Mouse (Mus musculus) embryonic facial prominence, embryonic 15.5 days (tissue): ENCODE measurements around the gene Thbs3. TPM values are rescaled to one million over a fixed set of nuclear protein-coding genes. Genes with fewer than 3 reads are reported as not detected.

Source experiments
- ATAC-seq: fragments of 200-750 bp; cut with Nextera tagmentation; 2 replicates; pipeline ENCODE4 v1.8.0; 2017; ENCODE audit warnings: low read depth, moderate TSS enrichment; ENCODE audit not compliant: insufficient number of reproducible peaks, low FRiP score, low TSS enrichment
- H3K27ac ChIP-seq: fragments of 300-500 bp; sonication (generic); replicated peaks from 2 replicates; pipeline ENCODE4 v1.5.1; 2015; ENCODE audit warnings: mild to moderate bottlenecking, inconsistent platforms
- H3K27me3 ChIP-seq: fragments of 300-500 bp; sonication (generic); 2 replicates; pipeline ENCODE4 v1.6.1; 2015; ENCODE audit warnings: inconsistent platforms
- H3K36me3 ChIP-seq: fragments of 300-500 bp; sonication (generic); 2 replicates; pipeline ENCODE4 v1.6.1; 2015; ENCODE audit warnings: mild to moderate bottlenecking, inconsistent platforms
- H3K4me1 ChIP-seq: fragments of 300-500 bp; sonication (generic); 2 replicates; pipeline ENCODE4 v1.6.1; 2015; ENCODE audit warnings: inconsistent platforms
- H3K4me2 ChIP-seq: fragments of 300-500 bp; sonication (generic); replicated peaks from 2 replicates; pipeline ENCODE4 v1.6.1; 2015; ENCODE audit warnings: mild to moderate bottlenecking, inconsistent platforms
- H3K4me3 ChIP-seq: fragments of 300-500 bp; sonication (generic); replicated peaks from 2 replicates; pipeline ENCODE4 v1.5.1; 2015; ENCODE audit warnings: mild to moderate bottlenecking, inconsistent platforms
- H3K9ac ChIP-seq: fragments of 300-500 bp; sonication (generic); 2 replicates; pipeline ENCODE4 v1.6.1; 2015; ENCODE audit warnings: inconsistent platforms
- H3K9me3 ChIP-seq: fragments of 300-500 bp; sonication (generic); replicated peaks from 2 replicates; pipeline ENCODE4 v1.6.1; 2016; ENCODE audit warnings: inconsistent platforms
- WGBS: fragments of 180-500 bp; shearing (Covaris S2); methylation state at CpG from one replicate; pipeline ENCODE4 v1.1.7; 2015; 5-methylcytosine and 5-hydroxymethylcytosine counted together
- polyA plus RNA-seq: library from polyadenylated mRNA; unstranded; fragments of >200 nt; fragmentation: Nextera tagmentation; extraction: Ambion mirVana; gene quantifications from 2 replicates; pipeline ENCODE4 v1.2.1, GENCODE M21; 2015

Thbs3 gene
- polyA plus RNA-seq, 1 experiment from 2014 or later: 59.7 TPM

DNA sequence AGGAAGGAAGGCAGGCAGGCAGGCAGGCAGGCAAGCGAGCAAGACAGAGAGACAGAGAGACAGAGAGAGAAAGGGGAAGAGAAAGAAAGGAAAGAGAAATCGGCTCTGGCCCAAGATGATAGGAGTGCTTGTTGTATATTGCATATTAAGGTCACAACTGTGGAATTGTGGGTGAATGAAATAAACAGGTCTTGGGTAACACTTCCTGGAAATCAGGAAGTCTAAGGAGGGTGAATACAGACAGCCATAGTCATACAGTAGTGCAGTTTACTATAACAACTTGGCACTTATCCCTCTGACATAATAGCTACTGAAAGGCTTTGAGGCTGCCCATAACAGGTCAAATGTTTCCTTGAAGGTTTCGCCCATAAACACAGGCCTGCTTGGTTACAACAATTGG, 15.1 kb upstream of the Thbs3 start:
- no peak overlapping the region for H3K4me3 ChIP-seq
- no peak for ATAC-seq
- no peak overlapping the region for H3K27ac ChIP-seq
- no peaks in the 10 kb centered on the region for H3K27me3 ChIP-seq
- H3K4me2 ChIP-seq: no peak overlapping the region
- no peak overlapping the region for H3K9ac ChIP-seq
- H3K9me3 ChIP-seq: no peaks in the 10 kb centered on the region
- peaks cover 19% of the 10 kb centered on the region for H3K4me1 ChIP-seq
- peaks cover 3% of the 10 kb centered on the region for H3K36me3 ChIP-seq
- WGBS: 81% methylated on average over 3 of the region's 3 CpGs

DNA sequence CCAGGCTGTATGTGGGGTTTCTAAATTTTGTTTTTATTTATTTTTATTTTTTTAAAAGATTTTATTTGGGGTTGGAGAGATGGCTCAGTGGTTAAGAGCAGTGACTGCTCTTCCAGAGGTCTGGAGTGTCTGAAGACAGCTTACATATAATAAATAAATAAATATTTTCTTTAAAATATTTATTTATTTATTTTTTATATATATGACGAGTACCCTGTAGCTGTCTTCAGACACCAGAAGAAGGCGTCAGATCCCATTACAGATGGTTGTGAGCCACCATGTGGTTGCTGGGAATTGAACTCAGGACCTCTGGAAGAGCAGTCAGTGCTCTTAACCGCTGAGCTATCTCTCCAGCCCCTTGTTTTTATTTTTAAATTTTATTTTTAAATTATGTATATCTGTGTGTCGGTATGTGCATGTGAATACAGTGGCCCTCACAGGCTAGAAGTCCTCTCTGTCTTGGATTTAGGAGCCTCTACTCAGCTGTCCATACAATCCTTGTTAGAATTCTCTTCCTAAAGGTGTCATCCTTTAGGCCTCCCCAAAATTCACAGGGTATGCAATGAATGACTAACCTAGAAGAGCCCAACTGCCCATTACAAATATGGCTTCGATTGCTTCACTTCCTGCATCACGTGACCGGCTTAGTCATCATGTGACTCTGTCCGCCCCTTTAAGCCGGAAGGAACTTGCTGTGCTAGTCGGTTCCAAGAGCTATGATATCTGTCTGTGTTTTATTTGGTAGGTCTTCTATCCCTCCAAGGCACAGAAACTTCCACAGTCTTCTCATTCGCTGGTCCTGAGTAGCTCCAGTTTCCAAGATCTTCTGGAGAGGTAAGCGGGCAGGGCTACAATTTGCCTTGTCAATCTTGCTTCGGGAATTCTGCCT, 12.5 kb upstream of the Thbs3 start, which contains the start of gene Gba:
TSS of gene Gba (plus strand) at position 676 of the 889 bp plus-strand sequence.
- 25% methylated on average over 13 of the region's 13 CpGs for WGBS
- Histone ChIP-seq H3K27ac (0 out of 2 replicates have a peak within 1 kb of the TSS, but pooled peaks have one; percentile 18), H3K4me2 (peak within 1 kb of the TSS; percentile 58), H3K4me1 (peaks cover 6% of the 10 kb centered on the region), H3K9ac (peak within 1 kb of the TSS; percentile 33), H3K27me3 (no peaks in the 10 kb centered on the region), H3K4me3 (peak within 1 kb of the TSS; percentile 58), H3K36me3 (peaks cover 30% of the 10 kb centered on the region), H3K9me3 (no peaks in the 10 kb centered on the region)
- peak; percentile 78 for ATAC-seq

- Histone ChIP-seq H3K9ac (peak overlapping the region; percentile 33), H3K27me3 (no peaks in the 10 kb centered on the region), H3K27ac (0 out of 2 replicates have a peak overlapping the region, but pooled peaks have one; percentile 18), H3K4me1 (peaks cover 6% of the 10 kb centered on the region), H3K4me2 (peak overlapping the region; percentile 58), H3K9me3 (no peaks in the 10 kb centered on the region), H3K36me3 (peaks cover 36% of the 10 kb centered on the region), H3K4me3 (peak overlapping the region; percentile 58)
- 32% methylated on average over 5 of the region's 5 CpGs for WGBS
- ATAC-seq: no peak
These were observed 11.9 kb upstream of the Thbs3 start for GRCm38 (mm10) chr3:89203142-89203514.

GRCm38 (mm10) chr3:89206079-89206478, 8.9 kb upstream of the Thbs3 start:
- H3K4me2 ChIP-seq: no peak overlapping the region
- H3K4me1 ChIP-seq: peaks cover 14% of the 10 kb centered on the region
- ATAC-seq: no peak
- H3K9me3 ChIP-seq: no peaks in the 10 kb centered on the region
- H3K27me3 ChIP-seq: no peaks in the 10 kb centered on the region
- H3K9ac ChIP-seq: no peak overlapping the region
- H3K36me3 ChIP-seq: peaks cover 65% of the 10 kb centered on the region
- H3K4me3 ChIP-seq: no peak overlapping the region
- 90% methylated on average over 7 of the region's 7 CpGs for WGBS
- no peak overlapping the region for H3K27ac ChIP-seq

GRCm38 (mm10) chr3:89206695-89207094, 8.3 kb upstream of the Thbs3 start:
- ATAC-seq: no peak

DNA sequence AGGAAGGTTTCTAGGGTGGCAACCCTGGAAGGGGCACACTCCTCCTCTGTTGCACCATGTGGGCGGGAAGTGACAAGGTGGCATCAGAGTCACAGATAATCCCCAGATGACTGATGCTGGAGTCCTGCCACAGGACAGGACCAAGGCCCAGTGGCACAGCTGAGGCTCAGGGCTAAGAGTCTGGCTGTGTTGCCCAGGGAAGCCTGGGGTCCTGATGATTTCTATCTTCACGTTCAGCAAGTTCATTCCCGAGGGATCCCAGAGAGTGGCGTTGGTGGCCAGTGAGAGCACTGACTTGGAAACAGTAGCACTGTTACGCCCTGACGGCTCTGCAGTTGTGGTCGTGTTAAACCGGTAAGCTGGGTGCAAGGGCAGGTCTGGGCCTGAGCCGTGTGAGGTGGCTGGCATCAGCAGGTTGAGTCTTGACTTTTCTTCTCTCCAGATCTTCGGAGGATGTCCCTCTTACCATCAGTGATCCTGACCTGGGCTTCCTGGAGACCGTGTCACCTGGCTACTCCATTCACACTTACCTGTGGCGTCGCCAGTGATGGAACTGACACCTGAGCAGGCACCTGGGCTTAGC, 6.8 kb upstream of the Thbs3 start:
- H3K9ac ChIP-seq: no peak overlapping the region
- H3K4me2 ChIP-seq: no peak overlapping the region
- H3K36me3 ChIP-seq: peaks cover 65% of the 10 kb centered on the region
- no peaks in the 10 kb centered on the region for H3K27me3 ChIP-seq
- 74% methylated on average over 13 of the region's 13 CpGs for WGBS
- H3K4me1 ChIP-seq: peaks cover 27% of the 10 kb centered on the region
- H3K9me3 ChIP-seq: no peaks in the 10 kb centered on the region
- ATAC-seq: no peak
- 0 out of 2 replicates have a peak overlapping the region, but pooled peaks have one; percentile 23 for H3K27ac ChIP-seq
- H3K4me3 ChIP-seq: no peak overlapping the region

More at GRCm38 (mm10) chr3:89206695-89207094, 8.3 kb upstream of the Thbs3 start:
- Histone ChIP-seq H3K4me2 (no peak overlapping the region), H3K4me1 (peaks cover 20% of the 10 kb centered on the region), H3K4me3 (no peak overlapping the region), H3K27ac (no peak overlapping the region), H3K9ac (no peak overlapping the region), H3K9me3 (no peaks in the 10 kb centered on the region), H3K27me3 (no peaks in the 10 kb centered on the region), H3K36me3 (peaks cover 65% of the 10 kb centered on the region)
- 70% methylated on average over 2 of the region's 2 CpGs for WGBS

DNA sequence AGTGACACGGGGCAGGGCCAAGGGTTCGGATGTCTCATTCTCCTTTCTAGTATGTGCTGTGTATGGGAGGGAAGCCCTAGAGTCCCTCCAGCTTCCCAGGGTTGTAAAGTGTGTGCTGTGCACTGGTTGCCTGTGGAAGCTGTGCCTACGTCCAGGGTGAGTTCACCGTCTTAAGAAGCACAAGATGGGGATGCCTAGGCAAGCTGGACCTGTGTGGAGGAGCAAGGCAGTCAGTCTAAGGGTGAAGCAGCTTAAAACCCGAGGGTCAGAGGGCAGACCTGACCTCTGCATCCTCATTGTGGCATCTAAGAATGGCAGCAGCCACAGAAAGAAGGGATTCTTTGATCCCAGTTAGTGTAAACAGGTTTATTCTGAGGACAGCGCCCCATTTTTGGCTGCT, 6.2 kb upstream of the Thbs3 start:
- 80% methylated on average over 6 of the region's 6 CpGs for whole genome bisulfite sequencing
- Histone ChIP-seq H3K4me1 (peaks cover 24% of the 10 kb centered on the region), H3K36me3 (peaks cover 65% of the 10 kb centered on the region), H3K4me2 (no peak overlapping the region), H3K4me3 (no peak overlapping the region), H3K27ac (0 out of 2 replicates have a peak overlapping the region, but pooled peaks have one; percentile 23), H3K9me3 (no peaks in the 10 kb centered on the region), H3K27me3 (no peaks in the 10 kb centered on the region), H3K9ac (no peak overlapping the region)
- ATAC-seq: no peak

DNA sequence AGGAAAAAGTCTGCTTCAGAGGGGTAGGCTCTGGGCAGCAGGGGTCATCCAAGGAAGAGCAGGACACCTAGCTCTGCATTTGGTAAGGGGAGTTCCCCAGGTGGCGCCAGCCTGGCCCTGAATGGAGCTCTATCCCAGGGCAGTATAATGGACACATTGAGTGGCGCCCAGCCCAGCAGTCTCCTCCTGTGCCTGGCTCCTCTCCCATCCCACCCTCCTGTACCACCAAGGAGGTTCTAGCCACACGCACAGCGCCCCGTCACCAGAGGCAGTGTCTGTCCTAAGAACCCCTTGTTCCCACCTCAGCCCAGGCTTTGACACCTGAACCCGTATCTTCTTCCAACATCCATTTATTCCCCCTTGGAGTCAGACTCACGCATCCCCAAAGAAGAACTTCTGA, 5.2 kb upstream of the Thbs3 start:
- Histone ChIP-seq H3K27ac (peak overlapping the region; percentile 56; the same call in 1 of the 2 replicates), H3K4me3 (no peak overlapping the region), H3K4me2 (no peak overlapping the region), H3K27me3 (no peaks in the 10 kb centered on the region), H3K36me3 (peaks cover 63% of the 10 kb centered on the region), H3K9ac (no peak overlapping the region), H3K9me3 (no peaks in the 10 kb centered on the region), H3K4me1 (peaks cover 29% of the 10 kb centered on the region)
- ATAC-seq: no peak
- WGBS: 88% methylated on average over 7 of the region's 7 CpGs

GRCm38 (mm10) chr3:89210162-89210561, 4.8 kb upstream of the Thbs3 start:
- no peak overlapping the region for H3K4me2 ChIP-seq
- peaks cover 59% of the 10 kb centered on the region for H3K36me3 ChIP-seq
- H3K4me1 ChIP-seq: peaks cover 34% of the 10 kb centered on the region
- no peak overlapping the region for H3K4me3 ChIP-seq
- peak overlapping the region; percentile 56; the same call in 1 of the 2 replicates for H3K27ac ChIP-seq
- no peak for ATAC-seq
- no peaks in the 10 kb centered on the region for H3K27me3 ChIP-seq
- no peak overlapping the region for H3K9ac ChIP-seq
- 82% methylated on average over 13 of the region's 13 CpGs for WGBS
- H3K9me3 ChIP-seq: no peaks in the 10 kb centered on the region

DNA sequence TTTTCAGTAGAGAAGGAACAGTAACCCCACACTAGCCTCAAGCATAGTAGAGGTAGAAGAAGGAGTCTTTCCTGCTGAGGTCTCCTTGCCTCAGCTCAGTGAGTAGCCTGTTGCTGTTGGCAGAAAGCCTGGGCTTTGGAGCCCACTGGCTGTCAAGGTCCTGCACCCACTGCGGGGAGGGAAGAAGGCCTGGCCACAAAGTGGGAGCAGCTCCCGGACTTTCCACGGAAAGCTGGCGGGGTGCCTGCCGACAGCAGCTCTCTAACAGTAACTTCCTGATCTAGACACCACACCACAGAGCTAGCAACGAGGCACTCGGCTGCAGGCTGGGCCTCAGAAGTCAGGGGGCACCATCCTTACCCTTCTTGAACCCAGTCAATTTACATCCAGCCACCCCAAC, 4.2 kb upstream of the Thbs3 start:
- H3K4me3 ChIP-seq: no peak overlapping the region
- no peak overlapping the region for H3K4me2 ChIP-seq
- 67% methylated on average over 7 of the region's 7 CpGs for WGBS
- peak overlapping the region; percentile 56 for H3K27ac ChIP-seq
- peaks cover 53% of the 10 kb centered on the region for H3K36me3 ChIP-seq
- peaks cover 39% of the 10 kb centered on the region for H3K4me1 ChIP-seq
- no peak for ATAC-seq
- H3K9me3 ChIP-seq: no peaks in the 10 kb centered on the region
- H3K9ac ChIP-seq: no peak overlapping the region
- no peaks in the 10 kb centered on the region for H3K27me3 ChIP-seq

DNA sequence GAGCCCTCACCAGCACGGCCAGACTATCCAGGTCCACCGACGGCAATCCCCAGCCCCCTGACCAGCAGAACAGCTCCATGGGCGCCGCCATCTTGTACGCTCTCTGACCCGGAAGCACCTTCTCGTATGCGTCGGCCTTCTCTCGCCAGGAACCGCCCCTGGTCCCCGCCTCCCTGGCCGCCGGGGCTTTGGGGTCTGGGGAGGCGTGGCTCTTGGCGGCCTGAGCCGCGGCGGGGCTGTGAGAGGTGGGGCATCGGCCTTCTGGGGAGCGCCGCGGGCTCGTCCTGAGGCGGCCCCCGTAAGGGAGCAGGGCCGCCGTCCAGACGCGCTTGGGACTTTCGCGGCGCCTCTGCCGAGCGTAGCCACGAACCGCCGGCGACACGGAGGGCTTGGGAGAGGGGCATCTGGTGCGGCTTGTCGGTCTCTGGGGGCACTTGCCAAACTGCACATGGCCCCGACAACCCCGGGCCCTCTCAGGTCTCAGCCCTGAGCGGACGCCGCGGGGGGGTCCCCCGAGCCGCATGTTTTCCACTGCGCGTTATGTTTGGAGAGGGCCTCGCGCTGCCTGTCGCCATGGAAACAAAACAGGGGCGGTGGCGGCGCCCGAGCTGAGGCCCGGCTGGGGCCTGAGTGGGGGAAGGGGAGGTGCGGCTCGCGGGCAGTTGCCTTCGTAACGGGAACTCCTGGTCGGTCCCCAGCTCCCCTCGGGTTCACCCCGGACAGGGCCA, 1.0 kb upstream of the Thbs3 start:
- peak overlapping the region; percentile 86 for H3K4me3 ChIP-seq
- WGBS: under 1% methylated on average over 69 of the region's 69 CpGs
- peaks cover 44% of the 10 kb centered on the region for H3K4me1 ChIP-seq
- H3K27me3 ChIP-seq: no peaks in the 10 kb centered on the region
- ATAC-seq: peak; percentile 91
- peak overlapping the region; percentile 59 for H3K9ac ChIP-seq
- peak overlapping the region; percentile 81 for H3K4me2 ChIP-seq
- H3K36me3 ChIP-seq: peaks cover 21% of the 10 kb centered on the region
- H3K27ac ChIP-seq: peak overlapping the region; percentile 95
- H3K9me3 ChIP-seq: no peaks in the 10 kb centered on the region
